Mouse (Mus musculus): Measurements from ENCODE around the gene Rbfox3.

- no peak for TF ChIP-seq CTCF (conservative IDR thresholded peaks at IDR 0.05; ENCODE audit: low read length)
- no peak for TF ChIP-seq NANOG (IDR thresholded peaks at IDR 0.05; ENCODE audit: borderline replicate concordance, low read length)
- TF ChIP-seq POU5F1 (IDR thresholded peaks at IDR 0.05; ENCODE audit: borderline replicate concordance, low read length) = no peak
Observed at GRCm38 (mm10) chr11:118858305-118858704, 53.1 kb downstream of the Rbfox3 start.
